Comparison of ENCODE assay signal across 9 mouse cellular contexts in the genomic region with DNA sequence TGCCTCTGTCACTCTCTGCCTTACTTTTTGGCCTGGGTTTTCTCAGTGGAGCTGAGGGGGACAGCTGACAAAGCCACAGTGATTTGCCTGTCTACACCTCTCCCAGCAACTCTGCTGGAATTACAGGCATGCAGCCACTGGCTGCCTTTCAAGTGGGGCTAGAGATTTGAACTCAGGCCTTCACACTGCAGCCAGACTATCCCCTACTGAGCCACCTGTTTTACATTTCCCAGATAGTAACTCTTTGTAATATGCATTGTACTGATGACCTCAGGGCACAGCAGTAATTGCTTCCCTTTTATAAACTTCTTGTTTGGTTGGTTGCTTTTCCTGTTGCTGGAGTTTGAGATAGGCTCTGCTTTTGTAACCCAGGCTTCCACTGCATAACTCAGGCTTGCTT.
DNase-seq lines count a peak whose midpoint lies in the region; ATAC-seq and TF ChIP-seq lines count a peak whose summit lies in the region.
"Had no signal": no experiment of that assay in that cellular context is flagged by ENCODE, and none has a peak within 500 bp of the region (broad histone marks: within the 10 kb centered on the region; RNA-seq: fewer than 3 reads in every experiment).

No protein-coding gene starts in this region.

- 0 out of 2 replicates have a peak, but pooled peaks have one; percentile 13 for ATAC-seq in limb, embryonic 11.5 days (ENCODE audit: insufficient number of reproducible peaks, low FRiP score, low TSS enrichment, low read depth)

- TF ChIP-seq CTCF in heart, adult 2 months (IDR thresholded peaks at IDR 0.05) = no peak

- peaks cover 3% of the 10 kb centered on the region for H3K36me3 ChIP-seq in heart, adult 2 months (ENCODE audit: control insufficient read depth, insufficient read depth, low read length)
- H3K36me3 ChIP-seq in limb, embryonic 11.5 days (ENCODE audit: control insufficient read depth, insufficient read depth, low read length) = no peaks in the 10 kb centered on the region

- H3K79me2 ChIP-seq in heart, adult 2 months (replicated peaks; ENCODE audit: control insufficient read depth, insufficient read depth, low read length) = no peaks in the 10 kb centered on the region

- H3K9me3 ChIP-seq in limb, embryonic 11.5 days (ENCODE audit: control insufficient read depth, low read length) = no peaks in the 10 kb centered on the region

- H3K27me3 ChIP-seq in heart, adult 2 months (ENCODE audit: control insufficient read depth, insufficient read depth, low read length) = no peaks in the 10 kb centered on the region
- H3K27me3 ChIP-seq in limb, embryonic 11.5 days (ENCODE audit: control insufficient read depth, insufficient read depth, low read length) = no peaks in the 10 kb centered on the region

- H3K27ac ChIP-seq in heart, adult 2 months = peak overlapping the region; percentile 93
- H3K27ac ChIP-seq in limb, embryonic 11.5 days (replicated peaks; ENCODE audit: low read depth, low read length) = no peak overlapping the region

- H3K9ac ChIP-seq in heart, adult 2 months (ENCODE audit: low read depth, low read length) = no peak overlapping the region
- no peak overlapping the region for H3K9ac ChIP-seq in limb, embryonic 11.5 days (ENCODE audit: low read length)

- H3K4me3 ChIP-seq in heart, adult 2 months = no peak overlapping the region
- H3K4me3 ChIP-seq in limb, embryonic 11.5 days (ENCODE audit: low read depth, low read length) = no peak overlapping the region

- intact Hi-C loops in heart, adult 2 months (cut with DNase I) = loop anchor here (10.0 kb wide), 1 partner anchor 218 kb away; the partner anchor contains the start of gene Cacnb2

- peaks cover 1% of the 10 kb centered on the region for H3K4me1 ChIP-seq in heart, adult 2 months (ENCODE audit: control insufficient read depth, insufficient read depth, low read length)
- H3K4me1 ChIP-seq in limb, embryonic 11.5 days (ENCODE audit: control insufficient read depth, insufficient read depth, low read length) = no peaks in the 10 kb centered on the region; the same call in 1 of the 2 replicates

- no peak overlapping the region for H3K4me2 ChIP-seq in limb, embryonic 11.5 days (ENCODE audit: low read depth, severe bottlenecking)

- TF ChIP-seq POLR2A in heart, adult 2 months (IDR thresholded peaks at IDR 0.05; ENCODE audit: insufficient read depth, low read depth, low read length) = no peak

- DNase-seq in 3T3-L1 (ENCODE audit: low read depth, low spot score) = peak; percentile 36
- DNase-seq in adipocyte (ENCODE audit: low spot score) = peak; percentile 16
- DNase-seq in heart, adult 2 months = peak; percentile 56 to 77
- peak; percentile 51 for DNase-seq in limb, embryonic 11.5 days (ENCODE audit: low spot score)
- no peak for DNase-seq in layer of hippocampus, adult 9-10 months (ENCODE audit: low spot score)
- DNase-seq in spleen, postnatal 4 days (ENCODE audit: low spot score in 2 of 2) = no peak
- DNase-seq in right cerebral cortex, postnatal 14 days = no peak
- DNase-seq in frontal cortex, adult 2 months (ENCODE audit: extremely low spot score in 1 of 2, low spot score in 1 of 2) = no peak
- DNase-seq: thymus, adult 18-20 months had no signal

- peak; percentile 85 for TF ChIP-seq EP300 in heart, adult 2 months (IDR thresholded peaks at IDR 0.05; ENCODE audit: insufficient read depth, low read depth, low read length)

Comparison
In these comparisons a context has a peak if more than half of its experiments do, and no peak if none do; other contexts are left out.
1. DNase-seq: peak in 3T3-L1 (single experiment), adipocyte (single experiment), heart, adult 2 months (2 of 2) and limb, embryonic 11.5 days (single experiment); none in layer of hippocampus, adult 9-10 months (single experiment), spleen, postnatal 4 days (0 of 2), right cerebral cortex, postnatal 14 days (single experiment) and frontal cortex, adult 2 months (0 of 2).